Mouse (Mus musculus): ENCODE results near the gene Prss16. TPM values are rescaled to one million over a fixed set of nuclear protein-coding genes. Genes with fewer than 3 reads are reported as not detected.

The Prss16 gene
- polyA plus RNA-seq, 1 experiment from 2014 or later, result 0.48 TPM

DNA sequence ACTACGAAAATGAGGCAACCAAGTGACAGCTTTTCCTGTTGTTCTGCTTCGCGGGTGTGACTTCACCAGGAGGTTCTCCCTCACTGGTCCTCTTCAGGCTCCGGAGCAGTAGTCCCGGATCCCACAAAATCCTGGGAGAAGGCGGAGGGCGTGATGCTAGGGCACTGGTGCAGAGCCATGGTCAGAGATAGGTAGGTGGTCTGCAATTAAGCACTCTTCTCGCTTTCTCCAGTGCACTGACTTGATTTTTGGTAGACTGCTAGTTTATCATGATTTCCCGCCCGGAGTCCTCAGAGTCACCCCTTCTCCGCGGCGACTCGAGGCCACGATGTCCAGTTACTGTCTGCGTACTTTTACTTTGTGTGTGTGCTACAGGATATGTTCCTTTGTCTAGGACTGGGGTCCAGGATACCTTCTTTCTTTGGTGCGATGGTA is 4.9 kb upstream of the Prss16 start:
- no peak overlapping the region for H3K9ac ChIP-seq
- WGBS, result 14% methylated on average over 17 of the region's 17 CpGs
- H3K4me2 ChIP-seq (replicated peaks), result peak overlapping the region; percentile 15; the same call in 1 of the 2 replicates
- H3K4me3 ChIP-seq, result 0 out of 2 replicates have a peak overlapping the region, but pooled peaks have one; percentile 7
- no peak overlapping the region for H3K27ac ChIP-seq
- H3K9me3 ChIP-seq (replicated peaks), result no peaks in the 10 kb centered on the region
- ATAC-seq (ENCODE audit: low FRiP score), result no peak
- peaks cover 82% of the 10 kb centered on the region for H3K27me3 ChIP-seq
- no peaks in the 10 kb centered on the region for H3K4me1 ChIP-seq
- no peaks in the 10 kb centered on the region for H3K36me3 ChIP-seq

DNA sequence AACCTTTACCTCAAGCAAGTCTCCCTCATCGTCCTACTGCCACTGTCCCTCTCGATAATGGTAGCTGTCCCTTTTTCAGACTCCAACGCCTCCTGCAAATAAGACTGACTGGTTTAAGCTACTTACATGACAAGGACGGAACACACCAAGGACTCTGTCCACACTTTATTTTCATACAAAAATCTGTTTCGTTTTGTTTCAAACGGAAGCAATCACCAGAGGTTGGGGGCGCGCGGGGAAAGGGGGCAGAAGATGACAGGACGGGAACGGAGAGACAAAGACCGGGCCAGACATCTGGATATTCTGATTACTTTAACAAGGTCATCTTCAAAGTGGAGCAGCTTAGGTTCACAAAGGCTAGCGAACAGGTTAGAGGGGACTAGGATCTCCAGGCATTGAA is 4.2 kb upstream of the Prss16 start:
- H3K4me3 ChIP-seq, result no peak overlapping the region
- ATAC-seq (ENCODE audit: low FRiP score), result no peak
- H3K4me2 ChIP-seq (replicated peaks), result no peak overlapping the region

DNA sequence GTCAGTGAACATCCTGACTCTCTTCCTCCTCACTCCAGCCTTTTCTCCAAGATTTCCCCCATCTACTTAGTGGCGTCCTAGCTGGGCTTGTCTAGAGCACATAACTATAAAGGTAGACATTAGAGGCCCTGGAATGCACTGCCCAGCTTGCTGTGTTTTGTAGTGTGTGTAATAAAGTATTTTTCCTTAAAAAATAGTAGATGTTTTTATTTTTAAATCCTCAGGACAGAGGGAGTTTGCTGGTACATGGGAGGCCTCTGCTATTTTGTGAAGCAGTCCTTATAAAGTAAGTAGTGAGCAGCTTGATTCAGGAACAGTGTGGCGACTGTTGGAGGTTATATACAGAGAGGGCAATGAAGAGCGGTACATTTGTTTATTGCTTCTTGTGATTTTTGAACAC is 835 bp downstream of the Prss16 start:
- no peak overlapping the region for H3K4me2 ChIP-seq (replicated peaks)

More for the DNA sequence above, 4.2 kb upstream of the Prss16 start:
- 16% methylated on average over 13 of the region's 13 CpGs for WGBS
- Histone ChIP-seq H3K9me3 (replicated peaks) (no peaks in the 10 kb centered on the region), H3K36me3 (no peaks in the 10 kb centered on the region), H3K9ac (no peak overlapping the region), H3K27ac (no peak overlapping the region), H3K27me3 (peaks cover 82% of the 10 kb centered on the region), H3K4me1 (no peaks in the 10 kb centered on the region)

DNA sequence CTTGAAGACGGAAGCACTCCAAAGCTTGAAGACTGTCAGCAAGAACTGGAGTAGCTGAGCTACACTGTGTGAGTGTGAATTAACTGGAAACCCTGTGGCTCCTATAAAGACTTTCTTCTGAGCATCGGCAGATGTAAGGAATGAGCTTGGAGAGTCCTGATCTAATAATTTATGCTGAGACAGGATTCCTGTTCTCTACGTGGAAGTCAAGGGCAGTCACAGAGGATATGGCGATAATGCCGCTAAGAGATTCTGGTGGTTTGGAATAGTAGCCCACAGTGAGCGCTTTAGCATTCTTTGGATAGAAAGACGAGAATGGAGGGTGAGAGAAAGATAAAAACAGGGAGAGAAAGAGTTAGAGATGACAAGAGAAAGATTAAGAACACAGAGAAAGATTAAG is 1.7 kb downstream of the Prss16 start:
- no peak overlapping the region for H3K4me3 ChIP-seq
- no peak overlapping the region for H3K27ac ChIP-seq
- peaks cover 16% of the 10 kb centered on the region for H3K4me1 ChIP-seq
- no peaks in the 10 kb centered on the region for H3K36me3 ChIP-seq
- no peak overlapping the region for H3K9ac ChIP-seq
- H3K9me3 ChIP-seq (replicated peaks), result no peaks in the 10 kb centered on the region
- no peak for ATAC-seq (ENCODE audit: low FRiP score)
- peaks cover 98% of the 10 kb centered on the region for H3K27me3 ChIP-seq
- WGBS, result 48% methylated on average over 7 of the region's 7 CpGs
- H3K4me2 ChIP-seq (replicated peaks), result no peak overlapping the region

More for the DNA sequence above, 835 bp downstream of the Prss16 start:
- Histone ChIP-seq H3K36me3 (no peaks in the 10 kb centered on the region), H3K9ac (no peak overlapping the region), H3K9me3 (replicated peaks) (no peaks in the 10 kb centered on the region), H3K27me3 (peaks cover 96% of the 10 kb centered on the region), H3K4me3 (no peak overlapping the region), H3K27ac (no peak overlapping the region), H3K4me1 (peaks cover 16% of the 10 kb centered on the region)
- 80% methylated on average over 3 of the region's 3 CpGs for WGBS
- no peak for ATAC-seq (ENCODE audit: low FRiP score)

DNA sequence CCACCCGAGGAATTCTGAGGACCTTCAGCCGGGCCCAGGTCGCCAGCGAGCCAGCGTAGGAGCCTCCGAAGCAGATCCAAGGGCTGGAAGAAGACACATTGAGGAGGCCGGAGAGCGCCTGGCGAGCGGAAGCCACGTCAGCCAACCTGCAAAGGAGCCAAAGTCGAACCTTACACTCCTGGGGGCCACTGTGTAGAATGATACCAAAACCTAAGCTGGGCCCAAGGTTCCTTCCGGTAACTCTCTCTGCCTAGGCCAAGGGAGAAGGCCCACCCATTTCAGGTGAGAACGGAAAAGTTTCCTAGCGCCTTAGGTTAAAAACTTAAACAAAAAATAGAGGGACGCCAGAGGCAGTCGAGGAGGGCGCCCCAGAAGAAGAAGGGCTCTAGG is 2.4 kb downstream of the Prss16 start:
- Histone ChIP-seq H3K36me3 (no peaks in the 10 kb centered on the region), H3K4me2 (replicated peaks) (peak overlapping the region; percentile 81), H3K4me3 (peak overlapping the region; percentile 46), H3K27me3 (peaks cover 98% of the 10 kb centered on the region), H3K27ac (no peak overlapping the region), H3K9ac (no peak overlapping the region), H3K9me3 (replicated peaks) (no peaks in the 10 kb centered on the region), H3K4me1 (peaks cover 16% of the 10 kb centered on the region)
- no peak for ATAC-seq (ENCODE audit: low FRiP score)
- 2% methylated on average over 18 of the region's 18 CpGs for WGBS

DNA sequence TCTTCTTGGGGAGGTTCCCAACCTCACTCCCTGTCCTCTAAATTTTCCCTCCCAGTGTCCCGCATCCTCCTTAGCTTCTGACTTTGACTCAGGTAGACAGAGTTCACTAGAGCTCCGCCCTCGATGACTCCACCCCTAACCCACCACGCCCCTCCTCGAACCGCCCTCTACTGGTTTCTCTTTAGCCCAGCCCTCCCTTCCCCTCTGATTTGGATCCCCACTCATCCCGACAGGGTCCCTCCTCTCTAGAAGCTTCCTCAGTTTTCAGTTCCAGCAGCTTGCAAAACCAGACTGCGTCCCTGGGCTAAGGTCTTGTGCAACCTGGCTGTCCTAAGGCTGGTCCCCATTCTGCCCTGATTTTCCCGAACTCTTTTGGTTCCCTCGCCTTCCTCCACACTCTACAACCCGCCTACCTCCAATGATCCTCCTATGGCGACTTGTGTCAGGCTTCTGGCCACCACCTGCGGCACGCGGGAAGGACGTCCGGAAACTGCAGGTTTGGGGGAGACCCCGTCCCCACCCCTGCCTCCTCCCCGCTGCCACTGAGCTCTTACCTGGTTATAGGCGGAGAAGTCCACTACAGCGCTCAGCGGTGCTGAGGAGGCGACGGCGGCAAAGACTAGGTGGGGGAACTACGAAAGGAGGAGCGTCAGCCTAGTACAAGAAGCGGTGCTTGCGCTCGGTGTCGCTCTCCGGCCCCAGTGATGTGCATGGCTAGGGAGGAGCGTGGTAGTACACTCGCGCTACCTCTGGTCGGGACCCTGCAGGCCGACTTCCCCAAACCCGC is 3.0 kb downstream of the Prss16 start:
- Histone ChIP-seq H3K9ac (no peak overlapping the region), H3K27ac (no peak overlapping the region), H3K4me3 (peak overlapping the region; percentile 46), H3K36me3 (no peaks in the 10 kb centered on the region), H3K27me3 (peaks cover 100% of the 10 kb centered on the region), H3K4me1 (peaks cover 16% of the 10 kb centered on the region), H3K9me3 (replicated peaks) (no peaks in the 10 kb centered on the region), H3K4me2 (replicated peaks) (peak overlapping the region; percentile 81)
- under 1% methylated on average over 38 of the region's 38 CpGs for WGBS
- ATAC-seq (ENCODE audit: low FRiP score), result peak; percentile 69; the same call in 1 of the 2 replicates

DNA sequence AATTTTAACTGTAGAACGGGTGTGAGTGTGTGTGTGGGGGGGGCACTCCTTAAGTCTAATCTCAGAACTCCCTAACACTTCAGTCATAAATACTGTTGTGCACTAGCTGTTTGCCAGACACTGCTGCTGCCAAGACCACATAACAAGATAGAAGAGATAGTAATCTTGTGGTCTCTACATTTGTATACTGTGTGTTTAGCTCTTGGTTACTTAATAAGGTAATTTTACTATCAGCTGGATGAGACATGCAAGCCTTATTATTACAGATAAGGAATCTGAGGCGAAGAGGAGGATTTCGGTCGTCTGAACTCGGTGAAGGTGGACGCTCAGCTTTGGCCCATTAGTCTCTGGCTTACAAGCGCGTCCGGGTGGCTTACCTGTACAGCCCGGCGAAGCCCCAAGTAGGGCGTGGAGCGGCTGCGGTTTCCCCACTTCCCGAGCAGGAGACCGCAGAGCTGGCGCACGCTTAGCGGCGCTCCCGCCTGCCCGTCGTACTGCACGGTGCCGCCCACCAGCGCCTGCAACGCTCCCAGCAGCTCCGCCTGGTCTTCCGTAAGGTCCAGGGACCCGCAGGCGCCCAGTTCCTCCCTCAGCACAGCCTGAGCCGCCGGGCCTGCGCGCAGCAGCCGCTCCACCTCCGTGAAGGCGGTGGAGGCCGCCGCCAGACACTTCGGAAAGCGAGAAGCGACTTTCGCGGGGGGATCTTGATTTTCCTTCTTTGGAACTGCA is 3.8 kb downstream of the Prss16 start:
- Histone ChIP-seq H3K4me3 (peak overlapping the region; percentile 46), H3K27me3 (peaks cover 100% of the 10 kb centered on the region), H3K4me1 (peaks cover 16% of the 10 kb centered on the region), H3K27ac (no peak overlapping the region), H3K9ac (no peak overlapping the region), H3K36me3 (no peaks in the 10 kb centered on the region), H3K4me2 (replicated peaks) (peak overlapping the region; percentile 81), H3K9me3 (replicated peaks) (no peaks in the 10 kb centered on the region)
- ATAC-seq (ENCODE audit: low FRiP score), result peak; percentile 69; the same call in 1 of the 2 replicates
- under 1% methylated on average over 45 of the region's 45 CpGs for WGBS

DNA sequence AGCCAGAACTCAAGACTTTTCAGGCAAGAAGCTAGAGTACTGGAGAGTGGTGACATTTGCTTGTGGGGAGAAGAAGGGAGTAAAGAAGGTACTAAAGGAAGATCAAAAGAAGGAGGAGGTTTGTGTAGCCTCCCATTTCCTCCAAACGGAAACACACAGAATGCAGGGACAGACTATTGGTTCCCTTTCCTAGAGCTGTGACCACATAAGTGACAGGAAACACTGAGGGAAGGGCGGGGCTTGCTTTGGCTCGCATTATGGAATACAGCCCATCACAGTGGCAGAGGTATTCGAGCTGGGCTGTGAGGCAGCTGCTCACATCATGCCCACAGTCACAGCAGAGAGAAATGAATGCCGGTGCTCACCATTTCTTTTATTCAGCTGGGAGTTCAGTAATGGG is 7.7 kb downstream of the Prss16 start:
- WGBS, result 29% methylated on average over 5 of the region's 5 CpGs
- H3K4me1 ChIP-seq, result peaks cover 18% of the 10 kb centered on the region
- no peak overlapping the region for H3K4me2 ChIP-seq (replicated peaks)

DNA sequence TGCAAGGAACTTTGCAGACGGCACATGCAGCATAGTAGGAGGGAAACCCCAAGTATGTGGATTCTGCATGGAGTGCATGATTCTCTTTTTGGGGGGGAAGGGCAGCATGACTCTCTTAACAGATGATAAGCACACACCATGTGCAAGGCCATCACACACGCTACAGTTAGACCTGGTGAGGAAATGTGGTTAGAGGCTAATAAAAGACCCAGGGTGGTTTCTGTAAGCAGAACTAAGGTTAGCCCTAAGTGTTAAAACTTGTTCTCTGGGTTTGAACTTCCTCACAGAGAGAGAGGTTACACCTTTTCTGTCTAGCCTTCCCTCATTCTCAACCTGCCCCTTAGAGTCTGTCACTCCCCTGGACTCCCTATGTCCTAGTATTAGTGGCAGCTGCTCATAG is 8.2 kb downstream of the Prss16 start:
- H3K27ac ChIP-seq, result no peak overlapping the region
- ATAC-seq (ENCODE audit: low FRiP score), result no peak
- no peaks in the 10 kb centered on the region for H3K36me3 ChIP-seq
- peaks cover 17% of the 10 kb centered on the region for H3K4me1 ChIP-seq
- H3K4me2 ChIP-seq (replicated peaks), result no peak overlapping the region
- no peak overlapping the region for H3K9ac ChIP-seq
- 46% methylated on average over 2 of the region's 2 CpGs for WGBS
- peaks cover 99% of the 10 kb centered on the region for H3K27me3 ChIP-seq
- no peak overlapping the region for H3K4me3 ChIP-seq
- H3K9me3 ChIP-seq (replicated peaks), result no peaks in the 10 kb centered on the region

More for the DNA sequence above, 7.7 kb downstream of the Prss16 start:
- no peak overlapping the region for H3K4me3 ChIP-seq
- no peak overlapping the region for H3K27ac ChIP-seq
- H3K36me3 ChIP-seq, result no peaks in the 10 kb centered on the region
- no peak for ATAC-seq (ENCODE audit: low FRiP score)
- H3K27me3 ChIP-seq, result peaks cover 99% of the 10 kb centered on the region
- no peak overlapping the region for H3K9ac ChIP-seq
- H3K9me3 ChIP-seq (replicated peaks), result no peaks in the 10 kb centered on the region

DNA sequence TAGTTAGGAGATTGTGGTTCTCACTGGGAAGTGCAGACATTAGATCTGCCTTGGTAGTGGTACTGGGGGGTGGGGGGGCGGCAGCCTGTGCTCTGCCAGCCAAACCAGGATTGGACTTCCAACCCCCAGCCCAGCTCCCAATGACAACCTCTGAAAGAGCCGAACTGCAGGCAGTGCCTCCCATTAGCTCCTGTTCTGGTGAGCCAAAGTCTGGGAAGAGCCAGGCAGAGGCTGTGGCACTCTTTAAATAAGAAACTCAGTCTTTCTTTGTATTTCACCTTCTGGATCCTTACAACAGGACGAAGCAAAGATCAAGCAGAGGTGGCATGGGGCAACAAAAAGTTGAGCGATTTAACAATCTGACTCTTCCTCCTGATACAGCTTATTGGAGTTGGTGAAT is 10.4 kb downstream of the Prss16 start:
- Histone ChIP-seq H3K36me3 (no peaks in the 10 kb centered on the region), H3K27me3 (peaks cover 91% of the 10 kb centered on the region), H3K9me3 (replicated peaks) (no peaks in the 10 kb centered on the region), H3K4me3 (no peak overlapping the region), H3K27ac (no peak overlapping the region), H3K9ac (no peak overlapping the region), H3K4me1 (peaks cover 10% of the 10 kb centered on the region), H3K4me2 (replicated peaks) (no peak overlapping the region)
- 33% methylated on average over 4 of the region's 4 CpGs for WGBS
- no peak for ATAC-seq (ENCODE audit: low FRiP score)

DNA sequence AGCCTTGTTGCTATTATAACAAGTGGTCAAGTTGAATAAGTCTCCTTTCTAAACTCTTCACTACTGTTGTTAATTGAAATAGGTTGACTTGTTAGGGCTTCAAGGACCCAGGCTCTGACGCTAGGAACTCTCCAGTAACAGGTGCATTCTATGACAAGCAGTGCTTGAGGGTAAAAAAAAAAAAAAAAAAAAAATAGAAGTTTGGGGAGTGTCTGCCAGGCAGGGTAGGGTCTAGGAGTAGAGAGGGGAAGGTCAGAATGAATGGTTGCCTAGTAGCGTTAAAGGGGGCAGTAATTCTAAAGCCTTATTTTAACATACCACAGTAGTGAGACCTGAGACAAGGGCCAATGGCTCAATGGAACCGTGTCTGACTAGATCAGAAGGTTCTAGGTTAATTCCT is 11.1 kb downstream of the Prss16 start:
- Histone ChIP-seq H3K4me2 (replicated peaks) (no peak overlapping the region), H3K27me3 (peaks cover 88% of the 10 kb centered on the region), H3K9ac (no peak overlapping the region), H3K4me3 (no peak overlapping the region), H3K4me1 (peaks cover 10% of the 10 kb centered on the region), H3K27ac (no peak overlapping the region), H3K9me3 (replicated peaks) (no peaks in the 10 kb centered on the region), H3K36me3 (no peaks in the 10 kb centered on the region)
- ATAC-seq (ENCODE audit: low FRiP score), result no peak
- 32% methylated on average over 3 of the region's 3 CpGs for WGBS

DNA sequence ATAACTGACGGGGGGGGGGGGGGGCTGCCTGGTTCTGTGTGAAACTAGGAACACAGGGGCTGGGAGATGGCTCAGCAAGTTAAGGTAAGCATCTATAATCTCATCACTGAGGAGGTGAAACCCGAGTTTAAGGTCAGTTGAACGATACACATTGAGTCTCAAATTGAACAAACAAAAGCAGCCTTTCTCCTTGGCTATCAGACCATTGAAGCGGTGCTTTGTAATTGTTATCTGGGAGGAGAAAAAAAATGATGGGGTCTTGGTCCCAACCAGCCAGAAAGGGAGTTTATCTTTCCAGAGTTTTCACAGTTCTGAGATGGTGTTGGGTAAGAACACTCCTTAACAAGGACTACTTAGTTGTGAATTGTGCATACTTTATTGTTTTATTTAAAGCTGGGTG is 11.7 kb downstream of the Prss16 start:
- Histone ChIP-seq H3K9me3 (replicated peaks) (no peaks in the 10 kb centered on the region), H3K36me3 (no peaks in the 10 kb centered on the region), H3K4me3 (no peak overlapping the region), H3K9ac (no peak overlapping the region), H3K4me1 (peaks cover 10% of the 10 kb centered on the region), H3K27ac (no peak overlapping the region), H3K27me3 (peaks cover 86% of the 10 kb centered on the region), H3K4me2 (replicated peaks) (no peak overlapping the region)
- no peak for ATAC-seq (ENCODE audit: low FRiP score)
- 6% methylated on average over 4 of the region's 4 CpGs for WGBS
